Mouse (Mus musculus) neural tube, embryonic 15.5 days (tissue): ENCODE results near the gene Fam178b. TPM values are rescaled to one million over a fixed set of nuclear protein-coding genes. Genes with fewer than 3 reads are reported as not detected.

Experiments used
- ATAC-seq: fragments of 200-750 bp; cut with Nextera tagmentation; 2 replicates; pipeline ENCODE4 v1.8.0; 2017; ENCODE audit warnings: mild to moderate bottlenecking, moderate TSS enrichment, moderate library complexity; ENCODE audit not compliant: low FRiP score
- H3K27ac ChIP-seq: fragments of 300-500 bp; sonication (generic); replicated peaks from 2 replicates; pipeline ENCODE4 v1.5.1; 2015; ENCODE audit warnings: mild to moderate bottlenecking, inconsistent platforms
- H3K27me3 ChIP-seq: fragments of 300-500 bp; sonication (generic); replicated peaks from 2 replicates; pipeline ENCODE4 v1.6.1; 2015; ENCODE audit warnings: inconsistent platforms
- H3K36me3 ChIP-seq: fragments of 300-500 bp; sonication (generic); 2 replicates; pipeline ENCODE4 v1.6.1; 2015; ENCODE audit warnings: inconsistent platforms
- H3K4me1 ChIP-seq: fragments of 300-500 bp; sonication (generic); 2 replicates; pipeline ENCODE4 v1.6.1; 2015; ENCODE audit warnings: inconsistent platforms
- H3K4me2 ChIP-seq: fragments of 300-500 bp; sonication (generic); 2 replicates; pipeline ENCODE4 v1.6.1; 2015; ENCODE audit warnings: inconsistent platforms, mild to moderate bottlenecking, moderate library complexity
- H3K4me3 ChIP-seq: fragments of 300-500 bp; sonication (generic); replicated peaks from 2 replicates; pipeline ENCODE4 v1.5.1; 2015; ENCODE audit warnings: mild to moderate bottlenecking, inconsistent platforms
- H3K9ac ChIP-seq: fragments of 300-500 bp; sonication (generic); replicated peaks from 2 replicates; pipeline ENCODE4 v1.6.1; 2015; ENCODE audit warnings: mild to moderate bottlenecking, inconsistent platforms
- H3K9me3 ChIP-seq: fragments of 300-500 bp; sonication (generic); replicated peaks from 2 replicates; pipeline ENCODE4 v1.6.1; 2016; ENCODE audit warnings: inconsistent platforms
- WGBS: fragments of 180-500 bp; shearing (Covaris S2); methylation state at CpG from one replicate; pipeline ENCODE4 v1.1.7; 2015; ENCODE audit warnings: mixed read lengths; 5-methylcytosine and 5-hydroxymethylcytosine counted together
- polyA plus RNA-seq: library from polyadenylated mRNA; unstranded; fragments of >200 nt; fragmentation: Nextera tagmentation; extraction: Ambion mirVana; gene quantifications from 2 replicates; pipeline ENCODE4 v1.2.1, GENCODE M21; 2015

The Fam178b gene
- polyA plus RNA-seq, 1 experiment from 2014 or later, result 0.27 TPM

DNA sequence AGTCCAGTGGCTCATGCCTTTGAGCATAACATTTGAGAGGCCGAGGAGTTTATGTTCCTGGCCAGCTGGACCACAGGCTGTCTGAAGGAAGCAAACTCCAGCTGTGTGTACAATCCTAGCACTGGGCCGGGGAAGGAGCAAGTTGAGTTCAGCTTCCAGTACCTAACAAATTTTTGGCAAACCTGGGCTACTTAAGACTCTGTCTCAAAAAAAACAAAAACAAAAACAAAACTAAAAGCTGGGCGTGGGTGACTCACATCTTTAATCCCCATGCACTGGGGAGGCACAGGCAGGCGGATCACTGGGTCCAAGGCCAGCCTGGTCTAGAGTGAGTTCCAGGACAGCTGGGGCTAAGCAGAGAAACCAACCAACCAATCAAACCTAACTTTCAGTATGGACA is 114.2 kb downstream of the Fam178b start:
- H3K4me3 ChIP-seq, result no peak overlapping the region
- H3K27ac ChIP-seq, result 0 out of 2 replicates have a peak overlapping the region, but pooled peaks have one; percentile 28
- H3K4me1 ChIP-seq, result peaks cover 14% of the 10 kb centered on the region; the same call in 1 of the 2 replicates
- no peaks in the 10 kb centered on the region for H3K27me3 ChIP-seq
- 90% methylated on average over 4 of the region's 4 CpGs for WGBS
- no peak overlapping the region for H3K4me2 ChIP-seq
- no peak for ATAC-seq
- H3K9me3 ChIP-seq, result no peaks in the 10 kb centered on the region
- no peaks in the 10 kb centered on the region for H3K36me3 ChIP-seq
- no peak overlapping the region for H3K9ac ChIP-seq

GRCm38 (mm10) chr1:36567818-36568603 is 115.0 kb downstream of the Fam178b start:
- Histone ChIP-seq H3K4me1 (peaks cover 14% of the 10 kb centered on the region; the same call in 1 of the 2 replicates), H3K27ac (no peak overlapping the region), H3K4me2 (no peak overlapping the region), H3K4me3 (no peak overlapping the region), H3K9ac (no peak overlapping the region), H3K9me3 (no peaks in the 10 kb centered on the region), H3K36me3 (no peaks in the 10 kb centered on the region), H3K27me3 (no peaks in the 10 kb centered on the region)
- WGBS, result 49% methylated on average over 21 of the region's 21 CpGs
- ATAC-seq, result no peak

GRCm38 (mm10) chr1:36566425-36566824 is 116.6 kb downstream of the Fam178b start:
- no peak overlapping the region for H3K4me3 ChIP-seq
- H3K9ac ChIP-seq, result no peak overlapping the region
- H3K27me3 ChIP-seq, result no peaks in the 10 kb centered on the region
- no peaks in the 10 kb centered on the region for H3K36me3 ChIP-seq
- no peak overlapping the region for H3K27ac ChIP-seq
- WGBS, result 21% methylated on average over 2 of the region's 2 CpGs
- no peak overlapping the region for H3K4me2 ChIP-seq
- H3K9me3 ChIP-seq, result no peaks in the 10 kb centered on the region
- peaks cover 14% of the 10 kb centered on the region; the same call in 1 of the 2 replicates for H3K4me1 ChIP-seq
- no peak for ATAC-seq

DNA sequence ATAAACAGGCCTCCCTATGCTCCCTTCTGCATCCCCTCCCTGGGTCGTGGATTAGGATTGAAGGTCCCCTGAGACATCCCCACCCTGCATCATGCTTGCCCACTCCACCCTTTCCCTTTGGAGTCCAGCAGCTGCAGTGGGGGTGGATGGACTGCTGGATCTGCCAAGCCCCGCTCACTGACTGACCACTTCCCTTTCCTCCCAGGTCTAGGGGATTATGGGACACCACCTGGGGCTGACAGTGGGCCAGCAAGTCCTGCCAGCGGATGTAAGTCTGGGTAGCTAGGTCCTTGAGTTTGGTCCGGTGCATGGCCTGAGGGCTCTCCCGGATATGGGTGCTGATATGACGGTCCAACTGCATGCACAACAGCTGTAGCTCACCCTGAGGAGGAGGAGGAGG is 118.9 kb downstream of the Fam178b start:
- H3K4me2 ChIP-seq, result no peak overlapping the region
- peaks cover 17% of the 10 kb centered on the region; the same call in 1 of the 2 replicates for H3K4me1 ChIP-seq
- no peaks in the 10 kb centered on the region for H3K27me3 ChIP-seq
- no peak overlapping the region for H3K4me3 ChIP-seq
- no peak overlapping the region for H3K27ac ChIP-seq
- H3K36me3 ChIP-seq, result no peaks in the 10 kb centered on the region
- H3K9me3 ChIP-seq, result no peaks in the 10 kb centered on the region
- WGBS, result 73% methylated on average over 6 of the region's 6 CpGs
- no peak for ATAC-seq
- no peak overlapping the region for H3K9ac ChIP-seq

GRCm38 (mm10) chr1:36563632-36564031 is 119.4 kb downstream of the Fam178b start:
- Histone ChIP-seq H3K27me3 (no peaks in the 10 kb centered on the region), H3K27ac (no peak overlapping the region)
- 62% methylated on average over 4 of the region's 4 CpGs for WGBS

DNA sequence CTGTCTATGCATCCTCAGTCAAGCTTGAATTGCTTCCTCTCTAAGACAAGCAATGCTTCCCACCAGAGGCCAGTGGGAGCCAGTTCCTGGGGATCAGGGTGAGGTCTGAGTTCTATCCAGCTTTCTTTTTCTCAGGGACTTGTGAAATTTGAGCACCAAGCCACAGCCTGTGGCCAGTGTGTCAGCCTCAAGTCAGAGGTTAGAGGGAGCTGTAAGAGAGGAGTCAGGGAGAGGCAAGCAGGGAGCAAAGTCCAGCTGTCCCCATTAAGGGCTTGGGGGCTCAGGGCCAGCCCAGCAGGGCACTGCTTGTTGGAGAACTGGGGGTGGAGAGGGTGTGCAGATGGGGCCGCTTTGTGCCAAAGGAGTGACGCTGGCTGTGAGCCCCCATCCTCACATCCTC is 119.8 kb downstream of the Fam178b start:
- no peaks in the 10 kb centered on the region for H3K36me3 ChIP-seq
- no peak overlapping the region for H3K9ac ChIP-seq
- 76% methylated on average over 2 of the region's 2 CpGs for WGBS
- no peaks in the 10 kb centered on the region for H3K9me3 ChIP-seq
- no peak overlapping the region for H3K4me2 ChIP-seq
- H3K4me1 ChIP-seq, result peaks cover 21% of the 10 kb centered on the region
- no peak overlapping the region for H3K27ac ChIP-seq
- H3K4me3 ChIP-seq, result no peak overlapping the region
- H3K27me3 ChIP-seq, result no peaks in the 10 kb centered on the region
- ATAC-seq, result no peak

More at GRCm38 (mm10) chr1:36563632-36564031, 119.4 kb downstream of the Fam178b start:
- H3K4me3 ChIP-seq, result no peak overlapping the region
- no peaks in the 10 kb centered on the region for H3K9me3 ChIP-seq
- H3K4me2 ChIP-seq, result no peak overlapping the region
- no peak for ATAC-seq
- H3K9ac ChIP-seq, result no peak overlapping the region
- peaks cover 21% of the 10 kb centered on the region for H3K4me1 ChIP-seq
- no peaks in the 10 kb centered on the region for H3K36me3 ChIP-seq

GRCm38 (mm10) chr1:36562388-36562787 is 120.6 kb downstream of the Fam178b start:
- Histone ChIP-seq H3K27ac (no peak overlapping the region), H3K9ac (no peak overlapping the region), H3K27me3 (no peaks in the 10 kb centered on the region), H3K9me3 (no peaks in the 10 kb centered on the region), H3K4me1 (peaks cover 17% of the 10 kb centered on the region), H3K4me3 (no peak overlapping the region), H3K36me3 (no peaks in the 10 kb centered on the region), H3K4me2 (no peak overlapping the region)
- ATAC-seq, result no peak
- 70% methylated on average over 4 of the region's 4 CpGs for WGBS

GRCm38 (mm10) chr1:36560903-36561302 is 122.1 kb downstream of the Fam178b start:
- Histone ChIP-seq H3K9me3 (no peaks in the 10 kb centered on the region), H3K4me1 (peaks cover 16% of the 10 kb centered on the region), H3K36me3 (no peaks in the 10 kb centered on the region), H3K4me3 (no peak overlapping the region), H3K9ac (no peak overlapping the region), H3K4me2 (no peak overlapping the region), H3K27me3 (no peaks in the 10 kb centered on the region), H3K27ac (no peak overlapping the region)
- 48% methylated on average over 6 of the region's 6 CpGs for WGBS
- ATAC-seq, result no peak

DNA sequence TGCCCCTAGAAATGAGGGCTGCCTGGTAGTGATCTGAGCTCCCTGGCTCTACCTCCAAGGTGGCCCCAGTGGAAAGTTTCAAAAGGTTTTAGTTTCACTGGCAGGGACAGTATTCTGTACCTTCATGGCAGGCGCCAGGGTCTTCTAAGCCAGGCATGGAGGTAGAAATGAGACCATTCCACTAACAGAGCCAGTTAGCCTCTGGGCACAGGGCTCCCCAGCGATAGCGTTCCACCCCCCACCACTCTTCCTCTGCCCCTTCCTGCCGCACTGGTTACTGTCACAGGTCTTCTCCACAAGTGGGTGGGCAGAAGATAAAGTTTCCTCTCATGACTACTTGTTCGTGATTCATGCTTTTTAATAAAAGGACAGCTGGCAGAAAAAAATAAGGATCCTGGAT is 123.1 kb downstream of the Fam178b start:
- peaks cover 26% of the 10 kb centered on the region for H3K4me1 ChIP-seq
- H3K27ac ChIP-seq, result no peak overlapping the region
- no peak for ATAC-seq
- H3K27me3 ChIP-seq, result no peaks in the 10 kb centered on the region
- H3K4me2 ChIP-seq, result no peak overlapping the region
- no peaks in the 10 kb centered on the region for H3K36me3 ChIP-seq
- WGBS, result 61% methylated on average over 5 of the region's 5 CpGs
- no peak overlapping the region for H3K4me3 ChIP-seq
- no peaks in the 10 kb centered on the region for H3K9me3 ChIP-seq
- no peak overlapping the region for H3K9ac ChIP-seq

- no peak overlapping the region for H3K4me3 ChIP-seq
- no peak for ATAC-seq
- H3K27ac ChIP-seq, result no peak overlapping the region
- 0 out of 2 replicates have a peak, but pooled peaks cover 6% of the 10 kb centered on the region for H3K36me3 ChIP-seq
- no peak overlapping the region for H3K9ac ChIP-seq
- peaks cover 32% of the 10 kb centered on the region for H3K4me1 ChIP-seq
- no peaks in the 10 kb centered on the region for H3K9me3 ChIP-seq
- 5% methylated on average over 4 of the region's 4 CpGs for WGBS
- peak overlapping the region; percentile 95; the same call in 1 of the 2 replicates for H3K4me2 ChIP-seq
- no peaks in the 10 kb centered on the region for H3K27me3 ChIP-seq
These were observed 123.7 kb downstream of the Fam178b start for GRCm38 (mm10) chr1:36559256-36559655.

DNA sequence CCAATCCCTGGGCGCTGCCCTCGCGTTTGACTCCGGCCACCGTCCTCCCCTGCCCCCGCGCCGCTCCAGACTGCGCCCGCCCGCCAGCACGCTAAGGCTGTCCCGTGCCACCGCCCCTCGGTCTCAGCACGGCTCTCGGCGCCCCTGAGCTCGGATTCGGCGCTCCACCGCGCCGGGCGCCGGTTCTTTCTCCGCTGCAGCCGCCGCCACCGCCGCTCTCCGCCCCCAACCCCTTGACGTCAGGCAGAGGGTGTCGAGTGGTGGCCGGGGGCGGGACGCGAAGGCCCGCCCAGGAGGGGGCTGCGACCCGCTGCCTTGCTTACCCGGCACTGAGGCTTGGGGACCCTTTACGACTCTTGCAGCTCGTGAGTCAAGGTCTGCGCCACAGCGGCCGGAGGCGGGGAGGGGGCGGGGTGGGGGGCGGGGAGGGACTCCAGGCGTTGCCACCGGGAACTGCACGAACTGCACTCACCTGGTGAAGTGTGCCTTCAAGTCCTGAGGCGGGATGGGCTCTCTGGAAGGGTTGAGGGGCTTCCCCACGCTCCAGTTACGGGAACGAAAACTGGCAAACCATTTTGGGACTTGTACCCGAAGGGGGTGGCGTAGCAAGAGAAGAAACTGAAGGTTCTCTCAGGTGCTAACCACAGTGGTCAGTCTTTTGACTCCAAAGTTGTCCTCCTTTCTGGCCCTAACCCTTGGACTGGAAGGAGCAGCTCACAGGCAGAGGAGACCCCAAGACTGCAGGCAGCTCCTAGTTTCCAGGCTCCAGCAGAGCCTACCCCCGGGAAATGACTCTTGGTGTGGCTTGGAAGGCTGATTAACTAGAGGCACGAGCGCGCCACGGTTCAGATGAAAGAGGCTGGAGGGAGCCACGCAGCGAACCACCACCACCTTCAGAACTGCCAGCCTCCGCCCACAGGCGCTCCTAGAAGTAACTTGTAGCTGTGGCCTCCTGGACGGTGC is 124.7 kb downstream of the Fam178b start, which contains the start of gene Sema4c:
Sema4c (minus strand) TSS at position 319 of the 963 bp plus-strand sequence.
- under 1% methylated on average over 51 of the region's 69 CpGs for WGBS
- Histone ChIP-seq H3K4me2 (peak within 1 kb of the TSS; percentile 95), H3K4me3 (peak within 1 kb of the TSS; percentile 96), H3K27me3 (no peaks in the 10 kb centered on the region), H3K27ac (peak within 1 kb of the TSS; percentile 96), H3K4me1 (peaks cover 40% of the 10 kb centered on the region), H3K9me3 (no peaks in the 10 kb centered on the region), H3K36me3 (peaks cover 14% of the 10 kb centered on the region), H3K9ac (peak within 1 kb of the TSS; percentile 97)
- peak; percentile 68 for ATAC-seq
